Mouse (Mus musculus) embryonic facial prominence, embryonic 10.5 days (tissue): ENCODE measurements at regions not wholly inside any gene's neighbourhood (a gene's known extent, or its start where the extent isn't known, plus 50 kb on each side); places are given as distances from the start of the nearest gene placed in this dataset.
"Not testable (repeated sequence)": the region's sequence is repeated elsewhere in the genome, so short reads cannot be mapped to it uniquely, and the experiment has no call there.

Experiments used
- DNase-seq: peaks from one replicate; pipeline ENCODE4 v3.0.0-alpha.2; 2017; ENCODE audit warnings: low spot score
- H3K27ac ChIP-seq: fragments of 300-500 bp; sonication (generic); replicated peaks from 2 replicates; pipeline ENCODE4 v1.5.1; 2016; ENCODE audit warnings: mild to moderate bottlenecking
- H3K27me3 ChIP-seq: fragments of 300-500 bp; sonication (generic); replicated peaks from 2 replicates; pipeline ENCODE4 v1.6.1; 2016; ENCODE audit warnings: low read depth, mild to moderate bottlenecking; ENCODE audit not compliant: poor library complexity, severe bottlenecking
- H3K36me3 ChIP-seq: fragments of 300-500 bp; sonication (generic); replicated peaks from 2 replicates; pipeline ENCODE4 v1.6.1; 2016; ENCODE audit warnings: mild to moderate bottlenecking, moderate library complexity
- H3K4me1 ChIP-seq: fragments of 300-500 bp; sonication (generic); 2 replicates; pipeline ENCODE4 v1.6.1; 2016
- H3K4me3 ChIP-seq: fragments of 300-500 bp; sonication (generic); 2 replicates; pipeline ENCODE4 v1.5.1; 2016; ENCODE audit warnings: mild to moderate bottlenecking, moderate library complexity
- H3K9me3 ChIP-seq: fragments of 300-500 bp; sonication (generic); 2 replicates; pipeline ENCODE4 v1.6.1; 2016; ENCODE audit warnings: mild to moderate bottlenecking
- WGBS: fragments of 180-500 bp; shearing (Covaris S2); methylation state at CpG from one replicate; pipeline ENCODE4 v1.1.7; 2016; 5-methylcytosine and 5-hydroxymethylcytosine counted together

DNA sequence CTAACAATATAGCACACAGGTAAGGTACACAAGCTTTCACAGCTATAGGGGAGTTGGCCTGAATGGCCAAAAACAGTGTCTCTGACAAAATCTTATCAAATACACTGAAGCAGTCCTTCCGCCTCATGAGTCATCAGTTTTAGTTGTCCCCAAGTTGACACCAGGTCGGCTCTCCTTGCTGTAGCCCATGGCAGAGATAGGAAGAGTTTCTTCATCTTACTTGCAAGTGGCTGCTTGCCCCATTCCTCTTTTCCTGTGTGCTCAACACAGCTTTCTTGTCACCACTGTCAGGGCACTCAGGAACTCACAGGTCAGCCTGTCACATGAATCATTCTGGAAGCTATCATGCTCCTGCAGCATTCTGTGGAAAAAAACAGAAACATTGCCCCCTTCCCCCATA, 77.1 kb downstream of the Olfr721-ps1 start:
- H3K36me3 ChIP-seq, H3K4me1 ChIP-seq, H3K27me3 ChIP-seq, H3K27ac ChIP-seq, H3K4me3 ChIP-seq, DNase-seq, H3K9me3 ChIP-seq: not testable (repeated sequence)
- WGBS: 74% methylated on average over 2 of the region's 2 CpGs

DNA sequence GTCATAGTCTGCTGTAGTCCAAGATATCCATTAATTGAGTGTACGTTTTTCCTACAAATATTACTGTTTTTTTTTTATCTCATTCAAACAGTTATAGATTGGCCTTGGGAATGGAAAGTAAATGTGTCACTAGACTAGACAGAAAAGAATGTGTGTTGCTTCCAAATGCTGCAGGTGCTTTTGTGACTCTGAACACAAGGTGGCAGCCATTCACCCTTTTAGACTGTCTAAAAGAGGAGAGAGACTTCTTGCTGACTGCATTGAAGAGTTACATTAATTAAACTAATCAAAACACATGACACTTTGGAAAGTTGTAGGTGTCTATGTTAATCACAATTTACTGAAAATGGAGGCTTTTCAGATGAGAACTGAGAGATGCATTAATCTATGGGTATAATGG, 80.7 kb downstream of the Olfr721-ps1 start:
- no peaks in the 10 kb centered on the region for H3K27me3 ChIP-seq
- 86% methylated on average over 1 of the region's 1 CpGs for WGBS
- no peak overlapping the region for H3K27ac ChIP-seq
- H3K4me3 ChIP-seq: no peak overlapping the region
- H3K4me1 ChIP-seq: no peaks in the 10 kb centered on the region
- H3K9me3 ChIP-seq: no peaks in the 10 kb centered on the region
- no peaks in the 10 kb centered on the region for H3K36me3 ChIP-seq
- no peak for DNase-seq

DNA sequence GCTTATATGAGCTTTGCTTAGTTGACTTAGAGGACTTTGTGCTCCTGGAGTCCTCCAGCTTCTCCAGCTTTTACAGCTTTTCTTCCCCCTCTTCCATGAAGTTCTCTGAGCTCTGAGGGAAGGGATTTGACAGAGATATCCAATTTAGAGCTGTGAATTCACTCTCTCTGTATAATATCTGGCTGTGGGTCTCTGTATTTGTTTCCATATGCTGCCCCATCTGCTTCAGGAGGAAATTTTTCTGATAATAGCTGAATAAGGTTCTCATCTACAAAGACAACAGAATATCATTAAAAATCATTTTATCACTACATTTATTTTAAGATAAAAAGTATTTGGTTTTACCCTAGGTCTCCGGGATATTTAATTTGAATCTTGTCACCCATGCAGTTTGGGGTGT, 85.3 kb downstream of the Olfr721-ps1 start:
- 94% methylated on average over 1 of the region's 1 CpGs for WGBS
- H3K36me3 ChIP-seq: no peaks in the 10 kb centered on the region
- H3K4me3 ChIP-seq: no peak overlapping the region
- no peaks in the 10 kb centered on the region for H3K4me1 ChIP-seq
- H3K27ac ChIP-seq: no peak overlapping the region
- DNase-seq: no peak
- H3K27me3 ChIP-seq: no peaks in the 10 kb centered on the region
- H3K9me3 ChIP-seq: no peaks in the 10 kb centered on the region

DNA sequence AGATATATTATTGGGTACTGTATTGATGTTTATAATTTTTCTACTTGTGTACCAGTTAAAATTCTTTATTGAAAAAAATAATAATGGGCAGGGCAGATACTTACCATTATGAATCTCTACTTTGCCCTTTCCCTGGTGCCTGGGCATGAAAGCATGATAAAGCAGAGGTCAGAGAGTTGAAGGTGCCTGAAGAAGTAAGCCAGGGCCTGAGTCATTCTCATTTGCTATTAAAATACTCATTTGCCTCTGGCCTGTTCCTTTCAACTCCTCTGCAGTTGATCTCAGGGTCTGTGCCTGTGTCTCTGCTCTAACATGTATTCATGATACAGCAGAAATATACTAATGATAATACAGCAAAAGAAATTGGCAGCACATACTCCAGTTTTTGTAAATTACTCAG, 89.4 kb downstream of the Olfr721-ps1 start:
- H3K4me1 ChIP-seq: no peaks in the 10 kb centered on the region
- DNase-seq: no peak
- no peaks in the 10 kb centered on the region for H3K27me3 ChIP-seq
- H3K9me3 ChIP-seq: no peaks in the 10 kb centered on the region
- H3K27ac ChIP-seq: no peak overlapping the region
- H3K4me3 ChIP-seq: no peak overlapping the region
- H3K36me3 ChIP-seq: no peaks in the 10 kb centered on the region

DNA sequence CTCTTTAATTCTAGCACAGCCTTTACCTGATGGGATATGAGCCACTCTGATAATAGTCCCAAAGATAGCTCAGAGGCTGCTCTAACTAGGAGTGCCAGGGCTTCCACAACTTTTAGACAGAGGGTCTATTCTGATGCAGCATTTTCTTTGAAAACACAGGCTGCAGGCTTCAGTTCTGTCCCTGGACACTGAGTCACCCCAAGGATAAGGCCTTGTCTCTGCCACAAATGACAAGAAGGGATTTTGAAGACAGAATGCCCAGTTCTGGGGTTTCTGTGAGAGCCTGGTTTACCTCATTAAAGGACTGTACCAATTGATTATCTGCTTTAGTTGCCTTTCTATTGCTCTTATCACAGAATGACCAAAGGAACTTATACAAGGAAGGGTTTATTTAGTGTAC, 90.9 kb downstream of the Olfr721-ps1 start:
- no peak for DNase-seq
- Histone ChIP-seq H3K4me1 (no peaks in the 10 kb centered on the region), H3K9me3 (no peaks in the 10 kb centered on the region), H3K36me3 (no peaks in the 10 kb centered on the region), H3K4me3 (no peak overlapping the region), H3K27me3 (no peaks in the 10 kb centered on the region), H3K27ac (no peak overlapping the region)

DNA sequence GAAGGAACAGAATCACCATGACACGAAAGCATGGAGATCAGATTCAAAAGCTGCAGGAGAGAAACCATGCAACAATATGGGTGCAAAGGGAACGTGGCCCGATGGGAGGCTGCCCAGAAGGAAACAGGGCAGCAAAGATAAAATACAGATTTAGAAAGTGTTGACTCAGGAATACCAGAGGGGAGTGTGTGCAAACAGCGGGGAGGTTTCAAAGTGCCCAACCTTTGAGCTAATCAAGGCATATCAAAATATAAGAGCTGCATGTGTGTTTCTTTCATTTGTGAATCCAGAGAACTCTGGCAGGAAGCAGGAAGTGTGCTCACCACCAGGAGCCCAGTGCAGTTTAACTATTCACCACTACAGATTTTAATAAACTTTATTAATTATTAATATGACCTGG, 110.8 kb downstream of the Olfr721-ps1 start:
- Histone ChIP-seq H3K9me3 (no peaks in the 10 kb centered on the region), H3K27ac (no peak overlapping the region), H3K27me3 (no peaks in the 10 kb centered on the region), H3K36me3 (no peaks in the 10 kb centered on the region), H3K4me1 (no peaks in the 10 kb centered on the region), H3K4me3 (no peak overlapping the region)
- 87% methylated on average over 4 of the region's 4 CpGs for WGBS
- no peak for DNase-seq

DNA sequence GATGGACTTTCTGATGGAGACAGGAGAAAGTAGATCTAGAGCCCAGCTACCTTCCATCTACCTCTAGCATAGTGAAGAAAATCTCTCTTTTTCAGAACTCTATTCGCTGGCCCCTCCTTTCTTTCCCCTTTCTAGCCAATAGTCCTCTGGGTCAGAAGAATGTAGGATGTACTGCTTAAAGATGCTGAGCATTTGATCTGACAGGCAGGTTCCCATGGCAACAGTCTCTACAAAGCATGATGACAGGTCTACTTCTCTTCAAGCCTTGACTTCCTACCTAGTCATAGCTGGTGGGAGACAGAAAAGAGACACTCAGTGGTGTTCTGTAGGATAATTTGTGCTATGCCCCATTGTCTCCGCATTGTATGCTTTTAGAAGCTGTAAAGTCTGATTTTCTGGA, 112.0 kb downstream of the Olfr721-ps1 start:
- H3K9me3 ChIP-seq: no peaks in the 10 kb centered on the region
- DNase-seq: no peak
- H3K27ac ChIP-seq: no peak overlapping the region
- 90% methylated on average over 2 of the region's 2 CpGs for WGBS
- no peaks in the 10 kb centered on the region for H3K27me3 ChIP-seq
- H3K4me1 ChIP-seq: no peaks in the 10 kb centered on the region
- no peak overlapping the region for H3K4me3 ChIP-seq
- no peaks in the 10 kb centered on the region for H3K36me3 ChIP-seq

DNA sequence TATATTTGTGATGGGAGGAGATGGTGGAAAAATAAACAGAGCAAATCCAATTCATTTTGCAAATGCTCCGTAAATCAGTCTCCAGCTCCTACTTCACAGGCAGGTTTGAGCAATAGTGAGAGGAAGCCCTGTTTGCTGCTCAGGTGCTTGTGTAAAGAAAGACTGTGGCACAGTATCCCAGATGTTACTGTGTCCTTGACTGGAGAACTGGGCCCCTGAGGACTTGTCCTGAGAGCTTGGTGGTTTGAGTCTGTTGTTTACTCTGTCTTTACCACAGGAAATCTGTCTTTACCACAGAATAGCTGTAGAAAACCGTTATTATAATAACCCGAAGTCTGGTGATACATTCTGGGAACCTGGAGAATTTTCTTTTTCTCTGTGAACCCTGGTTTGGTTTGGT, 112.4 kb downstream of the Olfr721-ps1 start:
- Histone ChIP-seq H3K9me3 (no peaks in the 10 kb centered on the region), H3K27me3 (no peaks in the 10 kb centered on the region), H3K4me1 (no peaks in the 10 kb centered on the region), H3K27ac (no peak overlapping the region), H3K36me3 (no peaks in the 10 kb centered on the region), H3K4me3 (no peak overlapping the region)
- WGBS: 84% methylated on average over 3 of the region's 3 CpGs
- no peak for DNase-seq

DNA sequence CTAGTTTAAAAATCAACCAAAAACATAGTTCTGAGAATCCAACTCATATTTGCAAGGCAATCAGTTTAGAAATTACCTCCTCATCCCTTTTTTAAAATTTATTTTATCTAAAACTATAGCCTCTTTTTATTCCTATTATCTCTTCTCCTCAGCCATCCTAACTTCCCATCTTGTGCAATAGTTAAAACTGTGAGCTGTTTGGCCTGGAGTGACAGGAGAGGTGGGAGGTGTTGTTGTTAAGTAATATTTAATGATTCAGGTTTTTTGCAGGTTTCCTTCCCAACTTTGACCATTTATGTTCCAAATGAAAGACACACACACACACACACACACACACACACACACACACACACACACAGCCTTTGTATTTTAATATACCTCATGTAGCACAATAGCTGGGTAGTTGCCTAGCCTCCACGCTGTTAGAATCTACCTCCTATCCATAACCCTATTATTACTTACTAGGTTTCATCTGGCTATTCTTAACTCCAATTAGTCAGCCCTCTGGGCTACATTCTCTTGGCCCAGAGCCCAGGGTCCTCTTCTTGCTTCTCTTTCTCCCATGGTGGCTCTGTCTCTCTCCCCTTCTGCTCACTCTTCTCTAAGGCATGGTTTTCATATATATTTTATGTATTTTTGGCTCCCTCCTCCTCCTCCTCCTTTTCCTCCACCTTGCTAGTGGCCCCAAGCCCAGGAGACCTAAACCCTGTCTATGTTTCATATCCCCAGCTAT, 113.5 kb downstream of the Olfr721-ps1 start:
- Histone ChIP-seq H3K9me3 (no peaks in the 10 kb centered on the region), H3K4me1 (no peaks in the 10 kb centered on the region), H3K4me3 (no peak overlapping the region), H3K27me3 (no peaks in the 10 kb centered on the region), H3K36me3 (no peaks in the 10 kb centered on the region), H3K27ac (no peak overlapping the region)
- no peak for DNase-seq
- 83% methylated on average over 1 of the region's 1 CpGs for WGBS

DNA sequence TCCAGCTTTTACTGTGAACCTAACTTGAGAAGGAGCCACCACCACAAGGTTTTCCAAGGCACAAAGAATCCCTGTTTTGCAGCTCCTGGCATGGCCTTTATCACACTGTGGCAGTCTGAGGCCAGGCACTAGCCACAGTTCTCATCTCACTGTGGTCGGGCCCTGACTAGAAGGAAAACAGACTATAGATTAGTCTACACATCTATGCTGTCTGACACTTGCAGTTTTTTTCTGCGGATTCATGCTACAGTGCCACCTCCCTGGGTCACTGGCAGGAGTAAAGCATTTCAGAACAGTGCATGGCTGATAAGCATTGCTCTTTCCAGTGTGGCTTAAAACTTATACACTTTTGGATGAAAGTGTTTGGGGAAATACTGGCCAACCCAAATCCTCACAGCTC, 114.3 kb downstream of the Olfr721-ps1 start:
- no peak overlapping the region for H3K4me3 ChIP-seq
- H3K9me3 ChIP-seq: no peaks in the 10 kb centered on the region
- no peaks in the 10 kb centered on the region for H3K4me1 ChIP-seq
- WGBS: 77% methylated on average over 2 of the region's 2 CpGs
- DNase-seq: no peak
- H3K27ac ChIP-seq: no peak overlapping the region
- H3K36me3 ChIP-seq: no peaks in the 10 kb centered on the region
- no peaks in the 10 kb centered on the region for H3K27me3 ChIP-seq

DNA sequence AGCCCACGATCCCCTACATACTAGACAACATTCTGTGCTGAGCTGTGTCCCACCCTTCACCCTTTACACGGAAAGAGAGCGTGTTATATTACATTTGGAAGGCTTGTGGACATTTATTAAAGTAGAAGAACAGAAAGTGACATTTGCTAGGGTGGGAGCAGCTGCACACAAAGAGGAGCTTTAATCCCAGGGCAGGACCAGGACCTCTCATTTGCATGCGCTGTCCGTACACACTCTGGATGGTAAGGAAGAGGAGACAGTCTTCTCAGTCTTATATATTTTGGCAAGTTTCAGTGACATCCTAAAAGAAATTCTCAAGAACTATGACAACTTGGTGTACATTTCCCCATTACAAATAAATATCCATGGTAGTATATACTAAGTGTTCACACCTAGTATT, 114.8 kb downstream of the Olfr721-ps1 start:
- no peak overlapping the region for H3K4me3 ChIP-seq
- DNase-seq: no peak

DNA sequence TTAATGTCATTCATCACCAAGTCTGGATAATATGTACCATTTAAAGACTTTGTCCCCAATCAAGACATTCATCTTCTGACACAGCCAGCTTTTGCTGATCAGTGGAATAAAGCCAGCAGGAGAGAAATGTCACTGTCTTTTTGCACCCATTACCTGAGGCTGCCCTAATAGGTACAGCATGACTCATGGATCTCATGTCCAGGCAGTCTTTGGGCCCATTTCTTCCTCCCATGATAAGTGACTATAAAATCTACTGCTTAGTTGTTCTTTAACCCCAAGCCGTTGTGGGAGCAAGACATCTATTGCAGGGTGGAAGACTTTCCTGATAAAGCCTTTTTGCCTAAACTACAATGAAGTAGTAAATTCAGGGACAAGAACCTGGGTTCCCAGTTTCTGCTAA, 116.9 kb downstream of the Olfr721-ps1 start:
- H3K9me3 ChIP-seq: no peaks in the 10 kb centered on the region
- H3K27ac ChIP-seq: no peak overlapping the region
- H3K4me3 ChIP-seq: no peak overlapping the region
- WGBS: 88% methylated on average over 1 of the region's 1 CpGs
- no peaks in the 10 kb centered on the region for H3K27me3 ChIP-seq
- DNase-seq: no peak
- H3K36me3 ChIP-seq: no peaks in the 10 kb centered on the region
- no peaks in the 10 kb centered on the region for H3K4me1 ChIP-seq

More for the DNA sequence above, 114.8 kb downstream of the Olfr721-ps1 start:
- H3K36me3 ChIP-seq: no peaks in the 10 kb centered on the region
- no peaks in the 10 kb centered on the region for H3K9me3 ChIP-seq
- H3K27me3 ChIP-seq: no peaks in the 10 kb centered on the region
- H3K27ac ChIP-seq: no peak overlapping the region
- no peaks in the 10 kb centered on the region for H3K4me1 ChIP-seq
- 88% methylated on average over 5 of the region's 5 CpGs for WGBS

DNA sequence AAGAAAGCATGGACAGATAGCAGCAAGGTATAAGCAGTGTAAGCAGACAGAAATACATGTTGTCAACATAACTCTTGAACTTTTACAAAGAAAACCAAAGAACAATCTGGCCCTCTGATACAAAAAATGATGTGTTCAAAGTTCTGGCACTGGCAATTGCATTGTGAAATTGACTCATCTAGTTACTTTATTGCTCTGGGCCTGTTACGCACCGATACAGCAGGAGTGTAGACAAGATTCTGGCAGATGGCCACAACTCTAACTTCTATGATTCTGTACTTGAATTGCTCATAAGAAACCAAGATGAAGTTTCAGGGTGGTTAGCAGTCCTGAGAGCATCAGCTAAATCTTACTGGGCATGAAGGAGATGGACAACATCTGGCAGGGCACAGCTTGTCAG, 117.7 kb downstream of the Olfr721-ps1 start:
- no peak for DNase-seq
- H3K27me3 ChIP-seq: no peaks in the 10 kb centered on the region
- H3K27ac ChIP-seq: no peak overlapping the region
- H3K36me3 ChIP-seq: no peaks in the 10 kb centered on the region
- H3K9me3 ChIP-seq: no peaks in the 10 kb centered on the region
- no peaks in the 10 kb centered on the region for H3K4me1 ChIP-seq
- 95% methylated on average over 2 of the region's 2 CpGs for WGBS
- H3K4me3 ChIP-seq: no peak overlapping the region

DNA sequence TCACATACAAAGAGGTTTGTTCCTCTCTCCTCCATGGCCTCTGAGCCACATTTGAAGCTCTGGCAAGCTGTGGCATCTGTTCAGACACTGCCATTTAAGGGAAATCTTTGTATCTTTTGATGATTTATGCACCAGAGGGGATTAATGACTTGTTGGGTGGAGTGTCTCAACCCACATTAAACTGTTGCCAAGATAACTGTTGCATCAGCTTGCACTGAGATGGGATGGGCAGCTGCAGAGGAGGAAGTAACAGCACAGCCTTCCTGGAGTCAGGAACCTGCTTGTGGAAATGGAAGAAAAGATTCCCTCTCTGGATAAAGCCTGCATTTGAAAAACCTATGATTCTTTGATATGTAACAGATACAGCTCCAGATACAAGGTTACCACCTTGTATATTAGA, 119.1 kb downstream of the Olfr721-ps1 start:
- no peaks in the 10 kb centered on the region for H3K4me1 ChIP-seq
- H3K4me3 ChIP-seq: no peak overlapping the region
- H3K9me3 ChIP-seq: no peaks in the 10 kb centered on the region
- DNase-seq: no peak
- H3K36me3 ChIP-seq: no peaks in the 10 kb centered on the region
- H3K27ac ChIP-seq: no peak overlapping the region
- H3K27me3 ChIP-seq: no peaks in the 10 kb centered on the region
